Mouse (Mus musculus) left cerebral cortex, postnatal 36 days (tissue): Measurements from ENCODE around the gene Btbd35f1. TPM values are rescaled to one million over a fixed set of nuclear protein-coding genes. Genes with fewer than 3 reads are reported as not detected.
"Not testable (repeated sequence)": the region's sequence is repeated elsewhere in the genome, so short reads cannot be mapped to it uniquely, and the experiment has no call there.

Experiments used
- DNase-seq, 2 experiments: peaks; one replicate each; pipeline ENCODE4 v3.0.0; 2021 to 2022; ENCODE audit warnings: low spot score in 2 of 2, mixed read lengths in 1 of 2
- intact Hi-C: fragments of 180-260 bp; cut with DNase I; formaldehyde crosslinking; loops from one replicate; pipeline ENCODE4 v1.15.1; 2025
- total RNA-seq, 2 experiments: library from RNA; stranded (reverse); gene quantifications; 2 replicates each; pipeline ENCODE4 v1.2.3; 2021

The Btbd35f1 gene
- total RNA-seq = not detected

DNA sequence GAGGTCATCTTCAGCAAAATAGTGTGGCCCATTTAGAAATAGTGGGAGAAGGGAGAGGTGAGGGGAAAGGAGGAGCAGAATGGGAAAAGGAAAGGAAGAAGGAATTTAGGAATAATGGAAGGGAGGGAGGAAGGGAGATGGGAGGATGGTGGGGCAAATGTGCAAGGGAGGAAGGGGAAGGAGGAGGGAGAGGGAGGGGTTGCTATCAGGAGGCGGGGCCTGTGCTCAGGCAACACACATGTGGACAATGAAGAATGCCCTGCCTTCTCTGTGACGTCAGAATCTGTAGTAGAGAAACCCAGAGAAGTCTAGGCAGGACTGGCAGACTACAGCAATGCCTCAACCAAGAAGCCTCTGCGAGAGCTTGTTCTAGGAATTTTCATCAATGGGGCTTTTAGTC, at the start of gene Btbd35f1:
Gene Btbd35f1, plus strand, starts transcription at position 301 of the 400 bp plus-strand sequence.
- intact Hi-C loops, DNase-seq: not testable (repeated sequence)

DNA sequence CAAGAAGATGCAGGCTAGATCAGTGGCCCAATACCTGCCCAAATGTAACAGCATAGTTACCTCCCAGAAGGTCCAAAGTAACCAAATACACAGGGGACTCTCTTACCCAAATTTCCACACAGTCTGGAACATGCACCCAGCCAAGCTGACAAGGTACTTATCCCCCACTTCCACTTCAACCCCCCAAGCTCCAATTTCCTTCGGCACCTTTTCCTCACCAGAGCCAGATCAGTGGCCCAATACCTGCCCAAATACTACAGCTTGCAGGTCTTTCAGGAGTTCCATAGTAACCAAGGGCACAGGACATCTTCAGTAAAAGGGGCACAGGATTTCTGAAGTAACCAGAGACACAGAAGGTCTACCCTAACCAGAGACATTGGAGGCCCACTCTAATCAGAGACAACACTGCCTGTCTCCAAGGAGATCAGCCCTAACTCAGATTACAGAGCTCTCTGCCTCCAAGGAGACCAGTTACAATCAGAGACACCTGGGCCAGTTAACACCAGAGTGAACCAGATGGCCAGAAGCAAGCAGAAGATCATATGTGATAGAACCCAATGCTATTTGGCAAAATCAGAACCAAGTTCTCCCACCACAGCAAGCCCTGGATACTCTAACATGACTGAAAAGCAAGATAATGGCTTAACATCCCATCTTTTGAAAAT, 31.2 kb downstream of the Btbd35f1 start:
- intact Hi-C loops, DNase-seq: not testable (repeated sequence)

DNA sequence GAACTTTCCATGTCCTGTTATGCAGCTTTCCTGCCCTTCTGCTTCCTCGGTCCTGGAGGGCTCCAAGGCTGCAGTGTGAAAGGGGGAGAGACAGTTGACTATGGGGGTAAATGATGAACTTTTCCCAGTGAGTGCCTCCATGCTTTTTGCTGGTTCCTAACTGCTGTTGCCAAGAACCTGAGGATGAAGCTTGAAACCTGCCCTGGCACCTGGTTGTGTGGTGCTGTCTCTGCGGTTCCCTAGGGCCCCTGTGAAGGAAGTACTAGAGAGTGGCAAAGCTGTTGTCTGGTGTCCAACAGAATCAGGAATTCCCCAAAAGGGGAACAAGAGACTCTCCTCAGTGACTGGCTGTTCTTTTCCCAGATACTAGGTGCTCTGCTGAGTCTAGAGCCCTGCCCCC, 41.2 kb downstream of the Btbd35f1 start:
- DNase-seq, intact Hi-C loops: not testable (repeated sequence)

DNA sequence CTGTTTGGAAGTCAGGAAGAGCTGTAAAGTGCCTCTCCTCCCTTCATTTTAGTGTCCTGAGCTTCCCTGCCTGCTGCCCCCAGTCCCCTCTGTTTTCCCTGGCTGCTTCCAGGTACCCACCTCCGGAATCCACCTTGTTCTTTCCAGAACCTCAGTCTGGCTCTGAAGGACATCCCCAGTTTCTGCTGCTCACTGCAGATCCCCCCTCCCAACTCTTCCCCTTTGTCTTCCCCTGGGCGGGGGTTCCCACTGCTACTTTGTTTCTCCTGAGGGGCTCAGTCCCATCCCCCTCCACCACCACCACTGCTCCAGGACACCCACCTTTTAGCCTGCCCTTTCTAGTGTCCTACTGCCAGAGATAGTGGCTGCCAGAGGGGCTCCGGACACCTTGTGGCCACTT, 41.6 kb downstream of the Btbd35f1 start:
- DNase-seq, intact Hi-C loops: not testable (repeated sequence)

Other genes starting within 250 kb of the Btbd35f1 start
- not detected for gene Gm5926, start 90.7 kb downstream of the Btbd35f1 start, total RNA-seq
- gene Btbd35f21, start 166.1 kb downstream of the Btbd35f1 start, total RNA-seq = not detected